Mouse (Mus musculus) urinary bladder, postnatal 25 days (tissue): ENCODE data around the gene Cby1.

ENCODE experiments used
- DNase-seq: peaks from one replicate; pipeline ENCODE4 v3.0.0; 2022; ENCODE audit warnings: low spot score

The Cby1 gene

DNA sequence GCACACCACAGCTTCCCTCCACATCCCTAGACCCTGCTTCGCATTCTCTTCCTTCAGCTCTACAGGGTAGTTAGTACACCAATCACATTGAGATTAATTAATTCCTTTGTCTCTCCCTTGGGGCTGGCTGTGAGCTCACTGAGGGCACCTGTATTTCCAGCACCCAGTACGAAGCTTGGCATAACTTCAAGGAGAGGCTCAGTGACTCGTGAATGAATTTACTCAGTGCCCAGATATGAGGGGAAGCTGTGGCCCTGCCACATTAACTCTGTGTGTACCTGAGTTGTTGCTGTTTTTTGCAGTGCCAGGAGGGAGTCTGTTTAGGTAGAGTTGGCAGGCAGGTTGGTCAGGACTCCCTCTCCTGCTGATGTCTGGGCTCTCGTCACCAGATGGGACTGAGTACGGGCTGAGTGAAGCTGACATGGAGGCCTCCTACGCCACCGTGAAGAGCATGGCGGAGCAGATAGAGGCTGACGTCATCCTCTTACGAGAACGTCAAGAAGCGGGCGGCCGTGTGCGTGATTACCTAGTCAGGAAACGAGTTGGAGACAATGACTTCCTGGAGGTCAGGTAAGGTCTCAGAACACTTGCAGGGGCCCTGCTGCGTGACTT is 47.7 kb downstream of the Cby1 start:
- DNase-seq, result no peak

DNA sequence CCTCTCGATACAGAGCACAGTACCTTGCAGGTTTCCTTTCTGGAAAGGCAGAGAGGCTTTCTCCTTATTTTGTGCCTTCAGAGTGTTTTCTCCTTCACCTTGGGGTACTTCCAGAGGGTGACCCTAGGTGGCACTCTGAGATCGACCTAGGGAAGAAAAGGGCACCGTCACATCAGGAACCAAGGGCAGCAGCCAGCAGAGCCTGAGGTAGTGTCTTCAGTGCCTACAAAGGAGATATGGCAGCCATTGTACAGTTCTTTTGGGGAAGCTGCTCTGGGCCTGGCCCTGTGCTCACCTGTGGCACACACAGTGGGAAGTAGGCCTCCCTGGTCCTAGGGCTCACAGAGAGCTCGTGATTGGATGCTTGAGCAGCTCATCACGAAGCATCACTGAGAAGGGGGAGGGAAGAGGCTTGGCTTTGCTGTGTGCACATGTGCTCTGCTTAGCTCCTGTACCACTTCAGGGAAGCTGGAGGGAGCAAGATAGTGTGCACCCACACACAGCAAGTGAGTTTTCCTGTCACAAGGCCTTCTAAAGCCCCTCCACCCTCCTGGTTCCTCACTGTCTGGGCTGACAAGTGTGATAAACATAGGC is 49.3 kb downstream of the Cby1 start:
- no peak for DNase-seq

GRCm38 (mm10) chr15:79715646-79716045 is 56.6 kb downstream of the Cby1 start:
- DNase-seq, result no peak

DNA sequence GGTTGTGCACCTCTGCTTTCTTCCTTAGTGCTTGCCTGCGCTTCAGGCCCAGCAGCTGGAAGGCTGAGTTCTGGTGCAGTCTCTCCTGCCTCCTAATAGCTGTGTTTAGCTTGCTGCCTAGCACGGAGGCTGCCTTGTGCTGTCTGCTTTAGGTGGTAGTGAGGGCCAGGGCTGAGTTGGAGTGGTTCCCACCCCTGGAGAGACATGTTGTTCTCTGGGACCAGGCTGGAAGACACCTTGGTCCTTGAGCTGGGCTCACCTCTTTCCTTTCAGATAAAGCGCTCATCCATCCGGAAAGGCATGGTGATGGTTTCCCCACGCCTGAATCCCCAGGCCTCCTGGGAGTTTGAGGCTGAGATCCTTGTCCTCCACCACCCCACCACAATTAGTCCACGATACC is 57.7 kb downstream of the Cby1 start:
- DNase-seq, result no peak
